Mouse (Mus musculus) olfactory bulb, adult 2 months (tissue): ENCODE data around the gene Akt1.

Source experiments
- CTCF ChIP-seq: fragments of 200-500 bp; IDR thresholded peaks from 2 replicates; pipeline ENCODE4 v1.5.1; 2012; ENCODE audit warnings: low read depth, mild to moderate bottlenecking, low read length, moderate library complexity; ENCODE audit not compliant: insufficient read depth
- POLR2A ChIP-seq: fragments of 200-500 bp; IDR thresholded peaks from 2 replicates; pipeline ENCODE4 v1.6.1; 2012; ENCODE audit warnings: mild to moderate bottlenecking, low read depth, low read length, moderate library complexity; ENCODE audit not compliant: insufficient read depth

GRCm38 (mm10) chr12:112604022-112604421 is 70.7 kb downstream of the Akt1 start:
- no peak for TF ChIP-seq CTCF
- TF ChIP-seq POLR2A = no peak
